Mouse (Mus musculus) C2C12 (cell line): ENCODE measurements around the gene Smoc2. TPM values are rescaled to one million over a fixed set of nuclear protein-coding genes. Genes with fewer than 3 reads are reported as not detected.

Experiments
- H3K27me3 ChIP-seq: one replicate; pipeline ENCODE4 v1.6.1; 2011; ENCODE audit not compliant: control insufficient read depth, insufficient read depth, insufficient read length
- H3K36me3 ChIP-seq: one replicate; pipeline ENCODE4 v1.6.1; 2011; ENCODE audit not compliant: control insufficient read depth, insufficient read depth
- H3K4me3 ChIP-seq: one replicate; pipeline ENCODE4 v1.5.1; 2011; ENCODE audit warnings: mild to moderate bottlenecking, control low read depth; ENCODE audit not compliant: poor library complexity, insufficient read depth, severe bottlenecking
- H3K79me2 ChIP-seq: one replicate; pipeline ENCODE4 v1.6.1; 2011; ENCODE audit not compliant: control insufficient read depth, insufficient read depth
- H3K79me3 ChIP-seq: one replicate; pipeline ENCODE4 v1.6.1; 2011; ENCODE audit warnings: low read depth, control low read depth
- H3ac ChIP-seq: one replicate; pipeline ENCODE3; 2011; ENCODE audit warnings: low read depth; ENCODE audit not compliant: control insufficient read depth, insufficient read length
- CEBPB ChIP-seq: IDR thresholded peaks from one replicate; pipeline ENCODE4 v1.6.1; 2011; ENCODE audit warnings: low read depth, mild to moderate bottlenecking, control low read depth, moderate library complexity
- CTCF ChIP-seq: IDR thresholded peaks from one replicate; pipeline ENCODE4 v1.5.1; 2011; ENCODE audit not compliant: control insufficient read depth, insufficient read depth, insufficient read length
- FOSL1 ChIP-seq: IDR thresholded peaks from one replicate; pipeline ENCODE4 v1.8.0; 2011; ENCODE audit warnings: mild to moderate bottlenecking, low read length; ENCODE audit not compliant: poor library complexity, insufficient read depth, severe bottlenecking
- MAX ChIP-seq: IDR thresholded peaks from one replicate; pipeline ENCODE4 v1.6.1; 2011; ENCODE audit warnings: mild to moderate bottlenecking, control low read depth
- MYOD1 ChIP-seq: IDR thresholded peaks from one replicate; pipeline ENCODE4 v1.6.1; 2011; ENCODE audit warnings: low read depth; ENCODE audit not compliant: control insufficient read depth, insufficient read length
- MYOG ChIP-seq: IDR thresholded peaks from one replicate; pipeline ENCODE4 v1.6.1; 2011; ENCODE audit not compliant: control insufficient read depth, insufficient read length; ENCODE audit errors: extremely low read depth
- USF1 ChIP-seq: IDR thresholded peaks from one replicate; pipeline ENCODE4 v1.6.1; 2011; ENCODE audit warnings: low read depth, mild to moderate bottlenecking, control low read depth, moderate library complexity
- polyA plus RNA-seq: library from polyadenylated mRNA; unstranded; fragments of >200 nt; fragmentation: generic; extraction: Trizol; gene quantifications from one replicate; pipeline ENCODE4 v1.2.1, GENCODE M21; 2012; ENCODE audit warnings: missing spikeins

Gene Smoc2
- polyA plus RNA-seq, 1 experiment: 69.7 TPM

- H3K27me3 ChIP-seq: no peaks in the 10 kb centered on the region
- no peaks in the 10 kb centered on the region for H3K36me3 ChIP-seq
- no peaks in the 10 kb centered on the region for H3K79me3 ChIP-seq
- H3ac ChIP-seq: no peak overlapping the region
- H3K79me2 ChIP-seq: no peaks in the 10 kb centered on the region
- no peak overlapping the region for H3K4me3 ChIP-seq
- TF ChIP-seq MAX (no peak), FOSL1 (no peak), CEBPB (no peak), USF1 (no peak), CTCF (no peak), MYOD1 (no peak), MYOG (no peak)
Measured at GRCm38 (mm10) chr17:14387261-14387660, 108.0 kb downstream of the Smoc2 start.

GRCm38 (mm10) chr17:14392443-14392842 lies 113.1 kb downstream of the Smoc2 start:
- no peak overlapping the region for H3ac ChIP-seq
- H3K79me2 ChIP-seq: no peaks in the 10 kb centered on the region
- TF ChIP-seq FOSL1 (no peak), MYOG (no peak), MAX (no peak), MYOD1 (no peak), CEBPB (no peak)
- no peaks in the 10 kb centered on the region for H3K36me3 ChIP-seq
- no peaks in the 10 kb centered on the region for H3K27me3 ChIP-seq
- no peak overlapping the region for H3K4me3 ChIP-seq
- no peaks in the 10 kb centered on the region for H3K79me3 ChIP-seq

- Histone ChIP-seq H3K36me3 (no peaks in the 10 kb centered on the region), H3K79me3 (no peaks in the 10 kb centered on the region), H3ac (no peak overlapping the region), H3K27me3 (no peaks in the 10 kb centered on the region), H3K4me3 (no peak overlapping the region), H3K79me2 (no peaks in the 10 kb centered on the region)
- no peak for TF ChIP-seq FOSL1
- no peak for TF ChIP-seq MYOD1
- TF ChIP-seq CEBPB: no peak
- TF ChIP-seq MAX: no peak
- no peak for TF ChIP-seq USF1
Measured at GRCm38 (mm10) chr17:14394861-14395260, 115.6 kb downstream of the Smoc2 start.

- Histone ChIP-seq H3ac (no peak overlapping the region), H3K4me3 (no peak overlapping the region), H3K79me2 (no peaks in the 10 kb centered on the region), H3K27me3 (no peaks in the 10 kb centered on the region), H3K36me3 (no peaks in the 10 kb centered on the region), H3K79me3 (no peaks in the 10 kb centered on the region)
- TF ChIP-seq MAX: no peak
- TF ChIP-seq CTCF: no peak
Measured at GRCm38 (mm10) chr17:14397456-14397855, 118.2 kb downstream of the Smoc2 start.

- H3K79me3 ChIP-seq: no peaks in the 10 kb centered on the region
- H3K36me3 ChIP-seq: no peaks in the 10 kb centered on the region
- no peak overlapping the region for H3ac ChIP-seq
- H3K4me3 ChIP-seq: no peak overlapping the region
- no peaks in the 10 kb centered on the region for H3K27me3 ChIP-seq
- no peak for TF ChIP-seq FOSL1
- no peak for TF ChIP-seq MAX
- TF ChIP-seq MYOG: no peak
- no peak for TF ChIP-seq CEBPB
- no peak for TF ChIP-seq USF1
- TF ChIP-seq MYOD1: no peak
- TF ChIP-seq CTCF: no peak
- H3K79me2 ChIP-seq: no peaks in the 10 kb centered on the region
Measured at GRCm38 (mm10) chr17:14398650-14399424, 119.5 kb downstream of the Smoc2 start.

- H3K4me3 ChIP-seq: no peak overlapping the region
- no peak for TF ChIP-seq CEBPB
- TF ChIP-seq USF1: no peak
- no peak for TF ChIP-seq CTCF
- TF ChIP-seq MYOD1: no peak
- no peaks in the 10 kb centered on the region for H3K79me2 ChIP-seq
- no peaks in the 10 kb centered on the region for H3K79me3 ChIP-seq
- H3K27me3 ChIP-seq: no peaks in the 10 kb centered on the region
- no peak overlapping the region for H3ac ChIP-seq
- H3K36me3 ChIP-seq: no peaks in the 10 kb centered on the region
Measured at GRCm38 (mm10) chr17:14400960-14401359, 121.7 kb downstream of the Smoc2 start.
